Mouse (Mus musculus) liver, postnatal 0 days (tissue): Measurements from ENCODE around the gene Kiss1r. TPM values are rescaled to one million over a fixed set of nuclear protein-coding genes. Genes with fewer than 3 reads are reported as not detected.
A peak's percentile ranks its signal among the peaks of the same experiment; 100 is the strongest.

Experiments
- ATAC-seq: fragments of 200-750 bp; cut with Nextera tagmentation; 2 replicates; pipeline ENCODE4 v1.8.0; 2017; ENCODE audit warnings: mild to moderate bottlenecking, moderate library complexity
- DNase-seq: peaks from one replicate; pipeline ENCODE4 v3.0.0-alpha.2; 2016
- H3K27ac ChIP-seq: fragments of 300-500 bp; sonication (generic); 2 replicates; pipeline ENCODE4 v1.5.1; 2014; ENCODE audit warnings: antibody characterized with exemption, moderate library complexity, mild to moderate bottlenecking, low read depth
- H3K27me3 ChIP-seq: fragments of 300-500 bp; sonication (generic); 2 replicates; pipeline ENCODE4 v1.6.1; 2014; ENCODE audit warnings: low read length, control low read depth, mixed read lengths; ENCODE audit not compliant: insufficient read depth
- H3K36me3 ChIP-seq: fragments of 300-500 bp; sonication (generic); replicated peaks from 2 replicates; pipeline ENCODE4 v1.6.1; 2014; ENCODE audit warnings: mild to moderate bottlenecking, control low read depth, low read length, moderate library complexity, mixed read lengths; ENCODE audit not compliant: insufficient read depth
- H3K4me1 ChIP-seq: fragments of 300-500 bp; sonication (generic); 2 replicates; pipeline ENCODE4 v1.6.1; 2014; ENCODE audit warnings: antibody characterized with exemption, mild to moderate bottlenecking, control low read depth; ENCODE audit not compliant: insufficient read depth
- H3K4me2 ChIP-seq: fragments of 300-500 bp; sonication (generic); 2 replicates; pipeline ENCODE4 v1.6.1; 2014; ENCODE audit warnings: low read depth, mild to moderate bottlenecking, low read length, moderate library complexity, mixed read lengths
- H3K4me3 ChIP-seq: fragments of 300-500 bp; sonication (generic); 2 replicates; pipeline ENCODE4 v1.5.1; 2014; ENCODE audit warnings: low read depth, low read length
- H3K9ac ChIP-seq: fragments of 300-500 bp; sonication (generic); replicated peaks from 2 replicates; pipeline ENCODE4 v1.6.1; 2014; ENCODE audit warnings: mild to moderate bottlenecking, moderate library complexity
- H3K9me3 ChIP-seq: fragments of 300-500 bp; sonication (generic); 2 replicates; pipeline ENCODE4 v1.6.1; 2016; ENCODE audit warnings: mild to moderate bottlenecking, control low read depth, low read length, mixed read lengths
- CTCF ChIP-seq: sonication (generic); IDR thresholded peaks from 2 replicates; pipeline ENCODE4 v1.5.1; 2016; ENCODE audit warnings: antibody characterized with exemption, low read depth
- EP300 ChIP-seq: IDR thresholded peaks from 2 replicates; pipeline ENCODE4 v1.6.1; 2016; ENCODE audit warnings: antibody characterized with exemption, low read depth, mild to moderate bottlenecking
- WGBS: fragments of 180-500 bp; shearing (Covaris S2); extraction: QIAGEN DNeasy Blood & Tissue Kit; methylation state at CpG from one replicate; pipeline ENCODE4 v1.1.7; 2014; ENCODE audit not compliant: insufficient replicate concordance; 5-methylcytosine and 5-hydroxymethylcytosine counted together
- polyA plus RNA-seq: library from polyadenylated mRNA; unstranded; fragments of >200 nt; fragmentation: Nextera tagmentation; extraction: Ambion mirVana; gene quantifications from 2 replicates; pipeline ENCODE4 v1.2.1, GENCODE M21; 2015

Gene Kiss1r
- polyA plus RNA-seq, 1 experiment from 2014 or later: 0.34 TPM

- no peaks in the 10 kb centered on the region for H3K27me3 ChIP-seq
- TF ChIP-seq EP300: no peak
- TF ChIP-seq CTCF: no peak
- H3K9me3 ChIP-seq: no peaks in the 10 kb centered on the region
- peaks cover 32% of the 10 kb centered on the region for H3K36me3 ChIP-seq
- H3K27ac ChIP-seq: no peak overlapping the region
- DNase-seq (no peak), ATAC-seq (no peak)
- H3K9ac ChIP-seq: no peak overlapping the region
- 90% methylated on average over 10 of the region's 10 CpGs for WGBS
- H3K4me2 ChIP-seq: no peak overlapping the region
- H3K4me3 ChIP-seq: no peak overlapping the region
- peaks cover 17% of the 10 kb centered on the region for H3K4me1 ChIP-seq
Measured at GRCm38 (mm10) chr10:79907415-79907814, 9.4 kb upstream of the Kiss1r start.

- Histone ChIP-seq H3K4me2 (peak within 1 kb of the TSS; percentile 74), H3K4me1 (peaks cover 17% of the 10 kb centered on the region), H3K9me3 (no peaks in the 10 kb centered on the region), H3K9ac (peak within 1 kb of the TSS; percentile 90), H3K4me3 (peak within 1 kb of the TSS; percentile 84), H3K36me3 (peaks cover 32% of the 10 kb centered on the region), H3K27ac (peak within 1 kb of the TSS; percentile 97), H3K27me3 (no peaks in the 10 kb centered on the region)
- DNase-seq (peak; percentile 96), ATAC-seq (peak; percentile 97)
- 2% methylated on average over 49 of the region's 52 CpGs for WGBS
- no peak for TF ChIP-seq EP300
- no peak for TF ChIP-seq CTCF
Measured at GRCm38 (mm10) chr10:79908167-79909091, 8.3 kb upstream of the Kiss1r start, which contains the start of gene Med16. TSS of gene Med16 (minus strand) at chr10:79908923.

GRCm38 (mm10) chr10:79909092-79909922 lies 7.5 kb upstream of the Kiss1r start:
- TF ChIP-seq CTCF (no peak), EP300 (peak; percentile 56; the same call in 1 of the 2 replicates)
- Histone ChIP-seq H3K36me3 (peaks cover 29% of the 10 kb centered on the region), H3K9me3 (no peaks in the 10 kb centered on the region), H3K27me3 (no peaks in the 10 kb centered on the region), H3K4me3 (peak overlapping the region; percentile 84), H3K4me1 (peaks cover 26% of the 10 kb centered on the region), H3K4me2 (peak overlapping the region; percentile 74), H3K27ac (peak overlapping the region; percentile 97), H3K9ac (peak overlapping the region; percentile 90)
- peak; percentile 52 for ATAC-seq
- 24% methylated on average over 14 of the region's 14 CpGs for WGBS
- no peak for DNase-seq

GRCm38 (mm10) chr10:79910556-79910955 lies 6.2 kb upstream of the Kiss1r start, which contains the start of gene Gm26602:
TSS of gene Gm26602 (plus strand) at chr10:79910856.
- Histone ChIP-seq H3K9ac (no peak within 1 kb of the TSS), H3K4me3 (no peak within 1 kb of the TSS), H3K36me3 (peaks cover 19% of the 10 kb centered on the region), H3K27ac (peak within 1 kb of the TSS; percentile 97; the same call in 1 of the 2 replicates), H3K4me1 (peaks cover 38% of the 10 kb centered on the region), H3K9me3 (no peaks in the 10 kb centered on the region), H3K27me3 (no peaks in the 10 kb centered on the region), H3K4me2 (no peak within 1 kb of the TSS)
- 96% methylated on average over 4 of the region's 4 CpGs for WGBS
- ATAC-seq (no peak), DNase-seq (no peak)
- TF ChIP-seq EP300 (no peak), CTCF (no peak)

DNA sequence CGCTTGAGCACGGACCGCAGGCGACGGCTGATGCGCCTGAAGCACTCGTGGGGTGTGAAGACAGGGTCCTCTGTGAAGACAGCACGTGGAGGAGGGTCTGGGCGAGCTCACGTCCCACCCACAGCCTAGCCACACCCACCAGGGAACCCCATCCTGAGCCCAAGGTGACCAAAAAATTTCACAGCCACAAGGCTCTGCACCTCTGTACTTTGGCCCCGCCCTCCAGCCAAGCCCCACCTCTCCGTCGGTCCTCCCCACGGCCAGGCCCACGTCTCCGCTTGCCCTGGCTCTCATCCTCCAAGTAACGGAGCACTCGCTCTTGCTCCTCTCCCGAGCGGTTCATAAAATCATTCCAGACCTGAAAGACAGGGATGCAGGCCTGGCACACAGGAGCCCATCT lies 4.4 kb upstream of the Kiss1r start:
- Histone ChIP-seq H3K27ac (no peak overlapping the region), H3K4me2 (no peak overlapping the region), H3K9me3 (no peaks in the 10 kb centered on the region), H3K4me1 (peaks cover 52% of the 10 kb centered on the region), H3K4me3 (no peak overlapping the region), H3K36me3 (peaks cover 12% of the 10 kb centered on the region), H3K27me3 (peaks cover under 1% of the 10 kb centered on the region; the same call in 1 of the 2 replicates), H3K9ac (no peak overlapping the region)
- TF ChIP-seq CTCF: no peak
- no peak for TF ChIP-seq EP300
- 77% methylated on average over 20 of the region's 20 CpGs for WGBS
- no peak for DNase-seq
- ATAC-seq: no peak
